Mouse (Mus musculus): Measurements from ENCODE around the gene Gm43064.
"Not testable (repeated sequence)": the region's sequence is repeated elsewhere in the genome, so short reads cannot be mapped to it uniquely, and the experiment has no call there.

Gene Gm43064

GRCm38 (mm10) chr3:103799507-103799906, 9.9 kb upstream of the Gm43064 start:
- DNase-seq (ENCODE audit: low spot score): no peak

GRCm38 (mm10) chr3:103801631-103802531, 7.5 kb upstream of the Gm43064 start:
- DNase-seq (ENCODE audit: low spot score): peak; percentile 79

- DNase-seq (ENCODE audit: low spot score): no peak
Observed at GRCm38 (mm10) chr3:103802861-103803260, 6.5 kb upstream of the Gm43064 start.

- DNase-seq (ENCODE audit: low spot score): no peak
Observed at GRCm38 (mm10) chr3:103805671-103806070, 3.7 kb upstream of the Gm43064 start.

- DNase-seq (ENCODE audit: low spot score): no peak
Observed at GRCm38 (mm10) chr3:103809799-103810150, 402 bp downstream of the Gm43064 start.

GRCm38 (mm10) chr3:103810967-103811366, 1.6 kb downstream of the Gm43064 start:
- DNase-seq (ENCODE audit: low spot score): no peak

GRCm38 (mm10) chr3:103827548-103827947, 18.2 kb downstream of the Gm43064 start:
- no peak for DNase-seq (ENCODE audit: low spot score)

GRCm38 (mm10) chr3:103829036-103829435, 19.7 kb downstream of the Gm43064 start:
- DNase-seq (ENCODE audit: low spot score): no peak

GRCm38 (mm10) chr3:103830681-103831080, 21.3 kb downstream of the Gm43064 start:
- DNase-seq (ENCODE audit: low spot score): not testable (repeated sequence)

- no peak for DNase-seq (ENCODE audit: low spot score)
Observed at GRCm38 (mm10) chr3:103831146-103831545, 21.8 kb downstream of the Gm43064 start.

- no peak for DNase-seq (ENCODE audit: low spot score)
Observed at GRCm38 (mm10) chr3:103832426-103832825, 23.1 kb downstream of the Gm43064 start, which contains the start of gene Bcl2l15. TSS of gene Bcl2l15 (plus strand) at chr3:103832601.

GRCm38 (mm10) chr3:103834001-103834400, 24.6 kb downstream of the Gm43064 start:
- DNase-seq (ENCODE audit: low spot score): no peak

GRCm38 (mm10) chr3:103835272-103835950, 26.0 kb downstream of the Gm43064 start:
- no peak for DNase-seq (ENCODE audit: low spot score)

- DNase-seq (ENCODE audit: low spot score): no peak
Observed at GRCm38 (mm10) chr3:103835951-103836310, 26.6 kb downstream of the Gm43064 start.

- DNase-seq (ENCODE audit: low spot score): no peak
Observed at GRCm38 (mm10) chr3:103836453-103836852, 27.1 kb downstream of the Gm43064 start.

GRCm38 (mm10) chr3:103839711-103840110, 30.3 kb downstream of the Gm43064 start:
- DNase-seq (ENCODE audit: low spot score): no peak

GRCm38 (mm10) chr3:103840195-103840594, 30.8 kb downstream of the Gm43064 start:
- DNase-seq (ENCODE audit: low spot score): not testable (repeated sequence)

- not testable (repeated sequence) for DNase-seq (ENCODE audit: low spot score)
Observed at GRCm38 (mm10) chr3:103840946-103841345, 31.6 kb downstream of the Gm43064 start.

- no peak for DNase-seq (ENCODE audit: low spot score)
Observed at GRCm38 (mm10) chr3:103850644-103851363, 41.4 kb downstream of the Gm43064 start.

- no peak for DNase-seq (ENCODE audit: low spot score)
Observed at GRCm38 (mm10) chr3:103851481-103851880, 42.1 kb downstream of the Gm43064 start.

- no peak for DNase-seq (ENCODE audit: low spot score)
Observed at GRCm38 (mm10) chr3:103851882-103852281, 42.5 kb downstream of the Gm43064 start.

- DNase-seq (ENCODE audit: low spot score): no peak
Observed at GRCm38 (mm10) chr3:103852565-103853299, 43.4 kb downstream of the Gm43064 start.

Measured in ovary, postnatal 36 days (tissue).